Mouse (Mus musculus) brown adipose tissue, adult 24 weeks (tissue): ENCODE data around the gene Fbxo48. TPM values are rescaled to one million over a fixed set of nuclear protein-coding genes. Genes with fewer than 3 reads are reported as not detected.

Experiments
- H3K27ac ChIP-seq: fragments of 200-500 bp; replicated peaks from 2 replicates; pipeline ENCODE4 v1.5.1; 2012; ENCODE audit warnings: low read depth, mild to moderate bottlenecking, low read length
- H3K4me1 ChIP-seq: fragments of 200-500 bp; 2 replicates; pipeline ENCODE4 v1.6.1; 2012; ENCODE audit warnings: low read length, mixed read lengths; ENCODE audit not compliant: control insufficient read depth, insufficient read depth, insufficient read length
- H3K4me3 ChIP-seq: fragments of 200-500 bp; 2 replicates; pipeline ENCODE4 v1.5.1; 2012; ENCODE audit warnings: low read depth, mild to moderate bottlenecking, low read length, moderate library complexity; ENCODE audit not compliant: insufficient read depth
- polyA plus RNA-seq: library from polyadenylated mRNA; stranded (reverse); fragments of >200 nt; gene quantifications from 2 replicates; pipeline ENCODE4 v1.2.4, GENCODE M21; 2012; ENCODE audit not compliant: missing spikeins, insufficient read depth, insufficient read length

Gene Fbxo48
- polyA plus RNA-seq, 1 experiment: not detected

DNA sequence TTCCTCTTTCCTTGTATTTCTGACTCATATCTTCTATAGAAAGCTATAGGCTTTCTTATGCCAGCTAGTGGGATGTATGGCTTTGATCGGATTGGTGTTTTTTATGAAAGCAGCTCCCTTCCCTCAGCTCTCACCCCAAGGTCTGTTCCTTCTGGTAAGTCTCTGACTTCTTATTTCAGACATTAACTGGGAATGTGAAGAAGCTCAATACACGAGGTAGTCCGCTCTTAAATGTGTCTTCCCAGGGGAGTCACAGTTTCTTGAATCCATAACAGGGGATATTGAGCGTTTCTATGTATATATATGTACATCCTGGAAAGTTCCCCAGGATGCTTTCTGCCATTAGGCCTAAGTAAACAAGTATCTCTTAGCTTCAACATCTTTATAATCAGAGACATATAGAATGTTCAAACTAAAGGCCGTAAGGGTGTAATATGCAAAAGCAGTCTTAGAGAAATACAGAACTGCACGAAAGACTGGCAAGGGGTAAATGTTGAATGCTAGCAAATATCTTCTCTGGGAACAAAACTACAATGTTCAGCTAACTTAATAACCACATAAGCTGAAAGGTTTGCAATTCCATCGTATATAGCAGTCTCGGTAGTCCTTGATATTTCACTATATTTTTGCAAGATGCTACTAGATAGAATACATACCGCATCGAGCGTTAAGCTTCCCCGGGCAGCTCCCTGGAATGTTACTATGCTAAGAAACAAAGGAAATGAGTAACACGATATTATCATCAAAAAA, 774 bp upstream of the Fbxo48 start:
- Histone ChIP-seq H3K4me3 (peak overlapping the region; percentile 55), H3K4me1 (no peaks in the 10 kb centered on the region), H3K27ac (no peak overlapping the region)

DNA sequence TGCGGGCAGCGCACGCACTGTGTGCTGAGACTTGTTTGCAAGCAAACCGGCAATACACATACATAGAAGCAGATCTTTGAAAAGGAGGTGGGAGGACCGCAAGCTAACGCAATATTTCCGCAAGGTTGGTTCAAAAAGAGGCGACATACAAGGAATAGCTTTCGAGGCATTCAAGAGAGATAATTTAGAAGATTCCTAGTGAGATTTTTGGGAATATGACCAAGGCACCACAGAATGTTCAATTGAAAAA, 511 bp downstream of the Fbxo48 start:
- no peak overlapping the region for H3K27ac ChIP-seq
- no peaks in the 10 kb centered on the region for H3K4me1 ChIP-seq
- H3K4me3 ChIP-seq: peak overlapping the region; percentile 83

DNA sequence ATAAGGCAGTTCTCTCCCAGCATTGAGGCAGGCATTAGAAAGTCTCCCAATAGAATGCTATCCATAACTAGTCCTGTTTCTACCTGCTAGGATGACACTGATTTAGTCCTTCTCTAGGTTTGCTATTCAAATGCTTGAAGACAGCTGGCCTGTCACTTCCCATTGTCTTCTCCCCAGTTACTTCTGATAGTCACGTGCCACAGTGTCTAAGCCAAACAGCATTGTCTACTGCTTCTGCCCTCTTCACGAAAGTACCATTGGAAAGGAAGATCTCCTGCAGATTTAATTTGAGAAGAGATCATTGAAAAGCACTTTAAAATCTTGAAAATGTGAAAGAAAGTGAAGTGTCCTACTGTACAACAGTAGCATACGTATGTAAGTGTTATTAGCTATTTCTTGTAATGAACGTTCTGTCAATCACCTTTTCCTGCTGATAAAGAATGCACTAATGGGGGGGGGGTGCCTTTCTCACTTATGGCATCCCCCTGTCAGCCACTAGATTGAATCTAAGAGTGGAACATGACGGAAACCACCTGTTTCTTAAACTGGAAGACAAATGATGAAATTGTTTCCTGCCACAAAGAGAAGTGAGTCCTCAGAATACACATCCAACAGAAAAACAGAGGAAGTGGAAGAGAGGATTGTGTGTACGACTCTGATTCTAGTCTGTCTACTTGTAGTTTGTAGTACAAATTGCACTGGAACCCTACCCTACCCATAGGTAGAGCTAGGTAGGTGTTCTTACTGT, 5.1 kb downstream of the Fbxo48 start:
- H3K4me3 ChIP-seq: no peak overlapping the region
- H3K27ac ChIP-seq: no peak overlapping the region
- no peaks in the 10 kb centered on the region for H3K4me1 ChIP-seq

DNA sequence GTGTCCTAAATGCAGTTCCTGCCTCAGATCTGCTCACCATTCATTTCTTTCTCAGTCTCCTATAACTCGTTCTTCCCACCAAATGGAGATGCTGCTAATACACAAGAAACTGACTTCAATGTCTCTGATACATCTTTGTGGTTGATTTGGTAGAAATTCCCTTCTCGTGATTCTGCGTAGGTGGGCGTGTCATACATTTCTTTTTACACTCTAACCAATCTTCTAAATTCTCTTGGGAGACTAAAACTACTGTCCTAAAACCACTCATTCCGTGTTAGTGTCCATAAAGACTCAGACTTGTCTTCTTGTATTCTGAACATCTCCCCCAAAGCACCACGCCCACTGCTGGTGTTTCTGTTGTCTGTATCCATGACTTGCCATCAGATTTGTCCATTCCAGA, 5.9 kb downstream of the Fbxo48 start:
- no peaks in the 10 kb centered on the region for H3K4me1 ChIP-seq
- no peak overlapping the region for H3K27ac ChIP-seq
- H3K4me3 ChIP-seq: no peak overlapping the region

DNA sequence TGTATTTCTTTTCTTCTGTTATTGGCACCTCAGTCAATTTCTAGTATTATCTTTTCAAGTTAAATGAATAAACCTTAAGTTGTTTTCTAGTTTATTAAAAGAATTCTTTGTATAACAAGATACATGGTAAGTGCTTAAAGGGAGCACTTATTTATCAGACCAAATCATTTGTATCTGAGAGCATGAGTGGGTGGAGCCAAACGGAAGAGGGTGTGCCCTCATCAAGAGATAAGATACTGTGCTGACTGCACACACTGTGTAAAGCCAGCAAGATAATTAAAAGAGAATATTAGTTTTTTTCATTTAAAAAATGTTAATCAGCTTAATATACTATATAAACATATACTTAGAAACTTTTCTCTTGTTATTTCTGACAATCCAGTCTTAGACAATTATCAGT, 7.3 kb downstream of the Fbxo48 start:
- Histone ChIP-seq H3K27ac (no peak overlapping the region), H3K4me1 (no peaks in the 10 kb centered on the region), H3K4me3 (no peak overlapping the region)

DNA sequence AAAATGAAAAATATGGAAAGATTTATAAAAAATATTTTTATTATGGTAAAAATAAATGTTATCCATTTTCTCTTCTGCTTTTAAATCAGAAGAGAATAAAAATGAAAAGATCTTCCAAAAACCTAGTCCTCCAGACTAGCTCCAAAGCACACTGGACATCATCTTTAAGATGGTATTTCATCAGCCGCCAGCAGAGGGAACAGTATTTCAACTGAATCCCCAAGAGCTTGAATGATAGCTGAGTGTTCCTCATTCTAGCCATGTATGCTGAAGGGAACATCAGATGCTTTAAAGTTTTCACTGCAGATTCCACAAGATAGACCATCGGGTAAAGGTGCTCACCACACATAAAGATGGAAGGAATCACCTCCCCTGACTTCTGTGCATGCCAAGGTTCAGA, 16.6 kb downstream of the Fbxo48 start:
- no peaks in the 10 kb centered on the region for H3K4me1 ChIP-seq
- no peak overlapping the region for H3K4me3 ChIP-seq
- no peak overlapping the region for H3K27ac ChIP-seq

DNA sequence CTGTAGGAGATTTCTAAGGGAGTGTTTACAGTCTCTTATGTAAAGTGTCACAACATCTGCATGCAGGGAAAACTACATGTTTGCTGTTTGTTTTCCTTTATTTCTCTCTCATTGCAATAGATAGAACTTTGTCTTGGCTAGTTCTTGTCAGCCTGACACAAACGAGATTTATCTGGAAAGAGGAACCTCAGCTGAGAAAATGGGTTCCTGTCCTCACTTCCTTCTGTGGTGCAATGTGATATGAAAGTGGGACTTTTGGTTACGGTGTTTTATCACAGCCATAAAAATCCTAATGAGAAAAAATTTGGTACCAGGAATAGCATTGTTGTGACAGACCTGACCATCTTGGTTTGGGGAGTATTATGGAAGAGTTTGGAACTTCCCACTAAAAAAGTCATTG, 18.5 kb downstream of the Fbxo48 start:
- Histone ChIP-seq H3K4me1 (no peaks in the 10 kb centered on the region), H3K4me3 (no peak overlapping the region), H3K27ac (no peak overlapping the region)

DNA sequence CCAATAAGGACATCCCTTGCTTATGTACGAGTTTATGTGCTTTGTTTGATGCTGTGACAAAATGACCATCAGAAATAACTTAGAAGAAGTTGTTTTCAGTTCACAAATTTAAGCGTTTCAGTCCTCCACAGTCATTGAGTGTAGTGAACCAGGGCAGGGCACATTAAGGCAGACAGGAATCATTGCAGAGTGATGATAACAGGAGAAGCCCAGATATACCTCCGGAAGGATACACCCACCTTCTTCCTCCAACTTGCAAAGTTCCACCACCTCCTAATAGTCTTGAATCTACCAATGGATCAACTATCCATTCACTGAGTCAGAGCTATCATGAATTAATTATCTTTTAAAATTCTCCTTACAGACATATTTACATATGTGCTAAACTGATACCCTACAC, 20.9 kb downstream of the Fbxo48 start:
- no peak overlapping the region for H3K27ac ChIP-seq
- no peak overlapping the region for H3K4me3 ChIP-seq
- H3K4me1 ChIP-seq: no peaks in the 10 kb centered on the region

DNA sequence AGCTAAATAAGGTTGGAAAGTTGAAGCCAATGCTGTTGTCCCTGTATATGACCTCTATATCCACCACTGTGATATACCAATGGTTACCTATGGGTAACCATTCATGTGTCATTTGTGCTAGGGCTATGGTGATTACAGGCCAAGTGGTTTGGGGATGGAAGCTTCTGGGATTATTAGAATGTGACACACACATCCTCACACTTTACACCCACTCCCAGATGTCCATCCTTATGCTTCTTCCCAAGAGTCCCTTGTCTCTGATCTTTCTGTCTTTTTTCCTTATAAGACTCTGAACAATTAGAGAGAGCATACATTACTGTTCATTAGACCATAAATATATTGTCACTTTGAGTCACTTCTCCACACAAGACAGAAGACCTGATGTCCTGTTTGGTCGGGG, 21.9 kb downstream of the Fbxo48 start:
- H3K4me3 ChIP-seq: no peak overlapping the region
- no peaks in the 10 kb centered on the region for H3K4me1 ChIP-seq
- no peak overlapping the region for H3K27ac ChIP-seq

DNA sequence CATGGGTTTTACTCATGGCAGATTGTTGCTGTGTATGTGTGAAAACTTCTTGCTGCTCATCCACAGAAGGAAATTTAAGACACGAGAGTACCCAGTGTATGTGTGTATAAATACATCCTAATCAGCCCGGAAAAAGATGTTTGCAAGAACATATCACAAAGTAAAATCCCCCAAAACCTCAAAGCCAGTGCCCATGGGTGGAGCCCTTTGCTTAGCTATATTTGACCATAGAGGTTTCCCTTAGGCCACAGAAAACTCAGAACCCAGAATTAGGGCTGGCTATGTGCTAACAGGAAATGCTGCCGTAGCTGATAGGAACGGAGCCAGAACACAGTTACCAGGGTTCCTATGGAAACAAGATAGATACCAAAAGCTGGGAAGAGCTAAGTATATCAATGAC, 25.8 kb downstream of the Fbxo48 start:
- H3K27ac ChIP-seq: no peak overlapping the region
- no peak overlapping the region for H3K4me3 ChIP-seq
- H3K4me1 ChIP-seq: no peaks in the 10 kb centered on the region

DNA sequence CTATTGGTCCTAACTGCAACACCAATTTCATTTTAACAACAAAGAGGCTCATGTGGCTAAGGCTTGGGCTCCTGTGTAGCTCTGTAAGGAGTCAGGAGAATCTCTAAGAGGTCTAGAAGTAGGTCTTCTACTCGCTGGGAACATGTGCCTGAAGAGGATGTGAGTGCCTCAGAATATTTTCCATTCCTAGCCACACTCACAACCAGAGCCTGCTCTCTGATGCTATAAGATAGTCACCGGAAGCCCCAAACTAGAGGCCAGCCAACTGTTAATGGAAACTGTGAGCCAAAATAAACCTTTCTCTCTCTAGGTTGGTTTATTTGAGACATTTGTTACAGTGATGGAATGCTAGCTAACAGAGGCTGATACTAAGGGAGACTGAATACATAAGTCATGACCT, 26.4 kb downstream of the Fbxo48 start:
- Histone ChIP-seq H3K4me3 (no peak overlapping the region), H3K27ac (no peak overlapping the region), H3K4me1 (no peaks in the 10 kb centered on the region)

DNA sequence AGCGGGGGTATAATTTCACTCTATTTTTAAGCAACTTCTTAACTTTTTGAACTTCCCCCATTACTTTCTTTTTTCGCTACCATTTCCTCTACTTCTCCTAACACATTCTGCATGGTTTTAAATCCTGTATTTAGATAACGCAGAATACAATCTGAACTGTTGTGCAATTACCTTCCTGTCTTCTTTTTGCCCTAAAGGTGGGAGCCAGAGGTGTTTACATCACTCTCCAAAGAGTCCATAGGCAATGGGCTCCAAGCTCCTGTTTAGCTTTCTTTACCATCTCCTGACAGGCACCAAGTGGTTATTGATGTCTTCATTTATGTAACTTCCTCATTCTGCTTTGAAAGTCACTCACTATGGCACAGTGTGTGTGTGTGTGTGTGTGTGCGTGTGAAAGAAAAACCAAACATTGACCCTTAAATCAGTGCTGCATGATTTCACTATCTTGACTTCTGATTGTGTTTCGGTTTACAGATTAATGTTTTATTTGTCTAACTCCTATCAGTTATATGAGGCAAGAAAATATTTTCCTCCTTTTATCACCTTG, 27.1 kb downstream of the Fbxo48 start:
- no peak overlapping the region for H3K27ac ChIP-seq
- H3K4me3 ChIP-seq: no peak overlapping the region
- H3K4me1 ChIP-seq: no peaks in the 10 kb centered on the region

DNA sequence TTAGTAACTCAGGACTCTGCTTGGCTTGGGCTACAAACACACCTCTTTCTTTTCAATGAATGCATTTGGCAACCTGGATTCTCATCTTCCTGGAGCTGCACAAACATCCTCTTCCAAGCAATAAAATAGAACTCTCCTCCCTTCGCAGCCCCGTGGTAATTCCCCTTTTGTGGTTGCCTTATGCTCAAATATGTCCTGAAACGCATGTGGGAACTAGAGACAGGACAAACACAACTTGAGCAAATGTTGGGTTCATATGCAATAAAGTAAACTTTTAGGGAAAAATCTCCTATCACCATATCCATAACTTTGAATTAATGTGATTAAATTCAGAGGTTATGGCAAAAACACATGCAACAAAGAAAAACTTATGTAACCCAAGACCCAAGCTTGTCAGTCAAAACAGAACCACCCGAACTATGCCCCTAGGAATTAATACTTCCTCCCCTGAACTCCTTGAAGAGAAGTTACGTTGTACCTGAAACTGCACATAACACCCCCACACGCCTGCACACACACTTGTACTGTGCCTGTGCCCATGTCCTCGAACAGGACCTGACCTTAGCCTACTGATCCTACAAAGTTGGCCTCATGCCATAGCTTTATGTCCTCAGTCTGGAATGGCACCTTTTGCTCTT, 35.5 kb downstream of the Fbxo48 start:
- Histone ChIP-seq H3K4me3 (no peak overlapping the region), H3K27ac (no peak overlapping the region), H3K4me1 (no peaks in the 10 kb centered on the region)

DNA sequence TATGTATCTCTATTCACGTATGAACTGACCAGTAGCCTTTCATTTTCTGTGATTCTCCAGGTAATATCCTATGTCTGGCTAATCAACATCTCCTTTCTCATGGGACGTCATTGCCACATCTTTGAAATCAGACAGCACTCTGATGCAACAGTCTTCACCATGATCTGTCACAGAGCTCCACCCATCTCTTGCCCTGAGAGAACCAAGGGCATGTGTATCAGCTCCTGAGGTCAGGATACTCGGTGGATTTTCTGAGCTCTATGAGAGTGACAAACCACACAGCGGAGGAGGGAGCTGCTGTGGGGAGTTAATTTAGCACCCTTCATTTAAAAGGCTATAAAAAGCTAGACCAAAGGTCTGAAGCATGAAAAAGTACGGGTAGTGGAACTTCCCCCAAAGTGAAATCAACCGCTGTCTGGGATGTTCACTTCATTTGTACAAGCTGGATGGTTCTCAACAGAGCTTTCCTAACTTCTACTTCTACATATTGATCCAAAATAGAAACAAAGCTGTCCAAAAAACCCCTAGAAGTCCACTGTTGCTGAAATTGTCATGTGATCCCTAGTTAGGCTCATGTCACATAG, 36.7 kb downstream of the Fbxo48 start:
- Histone ChIP-seq H3K27ac (no peak overlapping the region), H3K4me1 (no peaks in the 10 kb centered on the region), H3K4me3 (no peak overlapping the region)

DNA sequence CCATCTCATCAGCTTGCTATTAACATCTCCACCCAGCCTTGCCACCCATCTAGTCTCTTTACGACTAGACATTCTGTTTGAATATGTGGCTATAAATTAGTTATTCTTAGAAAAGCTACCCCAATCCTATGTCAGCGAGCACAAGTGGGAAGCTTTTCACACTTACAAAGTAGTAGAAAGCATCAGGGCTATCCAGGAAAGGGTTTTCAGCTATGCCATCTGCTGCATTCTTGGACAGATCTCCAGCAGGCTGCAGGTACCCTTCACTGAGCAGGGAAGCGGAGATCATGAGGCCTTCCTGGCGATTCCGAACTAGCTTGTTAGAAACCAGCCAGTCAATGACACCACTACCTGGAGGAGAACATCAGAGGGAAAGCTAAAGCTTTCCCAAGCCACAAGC, 38.7 kb downstream of the Fbxo48 start:
- Histone ChIP-seq H3K4me1 (no peaks in the 10 kb centered on the region), H3K4me3 (no peak overlapping the region), H3K27ac (no peak overlapping the region)
